Mouse (Mus musculus): ENCODE measurements around the gene Cnr2.

Gene Cnr2

GRCm38 (mm10) chr4:135895071-135895571 lies at the start of gene Cnr2:
TSS of gene Cnr2 (plus strand) at chr4:135895394.
- DNase-seq (ENCODE audit: low spot score in 2 of 2): no peak

DNA sequence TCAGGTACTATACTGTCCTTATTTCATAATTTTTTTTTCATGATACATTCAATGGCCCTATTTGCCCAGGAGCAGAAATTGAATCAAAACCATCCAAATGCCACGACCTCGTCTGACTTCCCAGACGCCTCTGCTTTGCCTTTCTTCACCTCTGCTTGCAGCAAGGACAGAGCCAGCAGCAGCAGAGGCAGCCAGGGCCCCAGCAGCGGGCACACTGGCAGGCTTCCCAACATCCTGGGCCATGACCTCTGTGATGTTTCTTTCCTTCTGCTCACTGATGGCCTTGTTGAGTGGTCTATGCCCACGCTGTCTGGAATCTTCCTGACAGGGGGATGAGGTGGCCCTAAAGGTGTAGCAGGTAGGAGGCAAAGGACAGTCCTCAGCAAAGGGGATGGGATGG lies 47.6 kb upstream of the Cnr2 start:
- no peak for DNase-seq (ENCODE audit: low spot score in 2 of 2)

DNA sequence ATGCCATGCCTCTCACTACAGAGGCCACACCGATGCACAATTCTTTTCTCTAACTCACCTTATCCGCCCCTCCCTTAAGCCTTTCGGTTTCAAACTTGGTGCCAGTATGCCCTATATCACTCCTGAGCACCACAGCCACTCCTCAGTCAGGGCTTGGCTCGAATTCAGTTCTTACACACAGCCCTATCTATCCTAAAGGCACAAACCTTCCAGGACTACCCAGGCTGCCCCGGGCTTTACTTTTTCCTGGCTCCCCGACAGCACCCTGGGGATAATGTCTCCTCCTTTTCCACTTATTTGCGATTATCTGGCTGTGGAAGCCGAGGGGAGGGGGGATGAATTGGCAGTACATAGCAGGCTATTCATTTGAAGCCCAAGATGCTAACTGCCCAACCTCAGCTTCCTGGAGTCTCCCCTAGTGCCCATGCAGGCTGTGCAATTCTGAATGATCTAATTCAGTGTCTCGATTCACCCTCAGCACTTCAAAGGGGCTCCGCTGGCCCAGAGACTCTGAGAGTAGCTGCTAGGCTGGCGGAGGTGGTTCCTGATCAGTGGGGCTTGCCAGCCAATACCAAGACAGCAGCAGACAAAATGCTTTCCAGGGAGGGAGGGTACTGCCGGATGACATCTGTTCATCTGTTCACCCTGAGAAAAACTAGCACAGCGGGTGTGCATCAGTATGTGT lies 44.6 kb upstream of the Cnr2 start:
- DNase-seq (ENCODE audit: low spot score in 2 of 2): peak in 1 of 2 experiments; percentile 30

DNA sequence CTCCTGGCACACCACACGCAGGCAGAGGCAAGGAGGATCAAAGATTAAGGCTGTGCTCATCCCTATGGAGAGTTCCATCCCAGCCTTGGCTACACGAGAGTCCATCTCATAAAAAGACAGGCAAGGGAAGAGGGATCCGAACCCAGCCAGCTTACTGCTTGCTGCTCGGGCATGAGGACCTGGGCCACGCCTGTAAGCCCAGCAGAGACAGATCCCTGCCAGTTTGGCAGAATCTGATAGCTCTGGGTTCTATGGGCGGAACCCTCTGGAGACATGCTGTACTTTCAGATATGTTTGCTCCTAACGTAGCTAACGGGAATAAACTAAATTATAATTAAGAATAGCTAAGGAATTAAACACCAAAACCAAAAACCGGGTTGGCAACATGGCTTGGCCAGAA lies 43.3 kb upstream of the Cnr2 start:
- DNase-seq (ENCODE audit: low spot score in 2 of 2): peak in 1 of 2 experiments; percentile 45

GRCm38 (mm10) chr4:135853987-135854546 lies 41.1 kb upstream of the Cnr2 start:
- no peak for DNase-seq (ENCODE audit: low spot score in 2 of 2)

DNA sequence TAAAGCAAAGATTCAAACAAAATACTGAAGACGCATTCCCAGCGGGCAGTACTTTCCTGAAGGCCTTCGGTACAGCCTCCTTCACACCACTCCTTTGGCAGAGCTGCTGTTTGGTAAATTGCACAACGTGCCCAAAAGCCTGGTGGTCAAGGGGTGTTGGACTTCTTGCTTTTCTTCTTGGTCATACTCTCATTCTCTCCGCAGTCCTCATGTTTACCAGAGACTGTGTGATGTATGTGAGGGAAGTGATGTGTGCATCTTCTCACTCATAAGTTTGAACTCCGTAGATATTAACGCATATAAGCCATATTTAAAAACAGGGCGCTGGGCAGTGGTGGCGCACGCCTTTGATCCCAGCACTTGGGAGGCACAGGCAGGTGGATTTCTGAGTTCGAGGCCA lies 40.6 kb upstream of the Cnr2 start:
- DNase-seq (ENCODE audit: low spot score in 2 of 2): peak in 1 of 2 experiments; percentile 8

DNA sequence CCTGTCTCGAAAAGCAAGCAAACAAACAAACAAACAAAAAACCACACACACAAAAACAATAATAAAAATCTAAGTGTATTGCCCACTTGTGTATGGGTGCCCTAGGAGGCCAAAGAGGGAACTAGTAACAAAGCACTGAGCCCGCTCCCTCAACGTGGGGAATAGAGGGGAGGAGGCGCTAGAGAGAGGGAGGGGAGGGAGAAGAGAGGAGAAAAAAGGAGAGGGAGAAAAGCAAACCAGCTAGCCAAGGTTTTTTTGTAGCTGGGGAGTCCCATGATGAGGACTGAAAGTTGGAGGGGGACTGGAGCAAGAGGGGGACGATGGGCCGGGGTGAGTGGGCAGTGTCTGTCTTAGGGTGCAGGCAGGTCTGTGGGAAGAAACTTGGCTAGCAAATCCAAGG lies 40.1 kb upstream of the Cnr2 start:
- no peak for DNase-seq (ENCODE audit: low spot score in 2 of 2)

DNA sequence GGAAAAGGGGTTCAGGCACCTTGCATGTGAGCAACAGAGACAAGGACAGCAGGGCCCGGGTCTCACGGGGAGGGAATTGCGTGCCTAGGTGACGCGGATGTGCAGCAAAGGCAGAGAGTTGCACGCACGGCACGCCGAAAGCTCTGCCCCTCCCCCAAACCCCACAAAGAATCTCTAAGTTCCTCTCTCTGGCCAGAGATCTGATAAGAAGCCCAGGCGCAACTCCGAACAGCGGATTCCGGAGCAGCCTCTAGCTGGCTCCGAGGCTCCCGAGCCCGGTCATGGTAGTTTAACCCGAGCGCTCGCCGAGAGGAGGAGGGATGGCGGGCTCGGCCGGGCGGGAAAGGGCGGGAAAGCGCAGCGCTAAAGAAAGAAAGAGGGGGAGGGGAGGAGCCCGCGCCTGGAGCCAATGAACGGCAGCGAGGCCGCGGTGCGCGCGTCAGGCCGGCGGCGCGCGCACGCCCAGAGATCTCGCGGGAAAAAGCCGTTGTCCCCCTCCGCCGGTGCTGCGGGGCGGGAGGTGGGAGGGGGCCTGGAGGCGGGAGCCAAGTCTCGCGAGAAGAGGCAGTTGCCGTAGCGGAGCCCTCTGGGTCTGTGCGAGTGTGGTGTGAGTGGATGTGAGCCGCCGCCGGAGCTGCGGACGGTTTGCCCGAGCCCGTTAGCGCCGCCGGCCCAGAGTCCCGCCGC lies 39.5 kb upstream of the Cnr2 start, which contains the start of gene Srsf10:
Gene Srsf10, plus strand, starts transcription at position 212 of the 687 bp plus-strand sequence.
- DNase-seq (ENCODE audit: low spot score in 2 of 2): peak; percentile 95 to 98

- peak; percentile 63 to 80 for DNase-seq (ENCODE audit: low spot score in 2 of 2)
These were observed 38.7 kb upstream of the Cnr2 start for GRCm38 (mm10) chr4:135856223-135857091.

DNA sequence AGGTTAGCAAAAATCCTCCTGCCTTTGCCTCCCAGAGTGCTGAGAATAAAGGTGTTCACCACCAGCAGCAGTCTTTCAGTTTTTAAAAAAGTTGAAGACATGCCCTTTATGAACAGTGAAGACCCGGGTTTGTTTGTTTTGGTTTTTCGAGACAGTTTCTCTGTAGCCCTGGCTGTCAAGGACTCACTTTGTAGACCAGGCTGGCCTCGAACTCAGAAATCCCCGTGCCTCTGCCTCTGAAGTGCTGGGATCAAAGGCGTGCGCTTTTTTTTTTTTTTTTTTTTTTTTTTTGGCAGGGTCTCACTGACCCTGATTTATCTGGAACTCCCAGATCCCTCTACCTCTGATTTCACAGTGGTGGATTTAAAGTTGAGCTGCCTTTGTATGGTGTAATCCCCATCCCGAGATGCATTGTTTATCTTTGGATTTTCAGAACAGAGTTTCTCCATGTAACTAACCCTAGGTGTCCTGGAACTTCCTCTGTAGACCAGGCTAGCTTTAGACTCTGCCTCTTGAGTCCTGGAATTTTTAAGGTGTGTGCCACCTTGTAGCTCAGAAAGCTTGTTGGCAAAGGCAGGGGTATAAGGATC lies 37.5 kb upstream of the Cnr2 start:
- DNase-seq (ENCODE audit: low spot score in 2 of 2): peak in 1 of 2 experiments; percentile 12

GRCm38 (mm10) chr4:135868996-135869395 lies 26.2 kb upstream of the Cnr2 start:
- peak in 1 of 2 experiments; percentile 12 for DNase-seq (ENCODE audit: low spot score in 2 of 2)

DNA sequence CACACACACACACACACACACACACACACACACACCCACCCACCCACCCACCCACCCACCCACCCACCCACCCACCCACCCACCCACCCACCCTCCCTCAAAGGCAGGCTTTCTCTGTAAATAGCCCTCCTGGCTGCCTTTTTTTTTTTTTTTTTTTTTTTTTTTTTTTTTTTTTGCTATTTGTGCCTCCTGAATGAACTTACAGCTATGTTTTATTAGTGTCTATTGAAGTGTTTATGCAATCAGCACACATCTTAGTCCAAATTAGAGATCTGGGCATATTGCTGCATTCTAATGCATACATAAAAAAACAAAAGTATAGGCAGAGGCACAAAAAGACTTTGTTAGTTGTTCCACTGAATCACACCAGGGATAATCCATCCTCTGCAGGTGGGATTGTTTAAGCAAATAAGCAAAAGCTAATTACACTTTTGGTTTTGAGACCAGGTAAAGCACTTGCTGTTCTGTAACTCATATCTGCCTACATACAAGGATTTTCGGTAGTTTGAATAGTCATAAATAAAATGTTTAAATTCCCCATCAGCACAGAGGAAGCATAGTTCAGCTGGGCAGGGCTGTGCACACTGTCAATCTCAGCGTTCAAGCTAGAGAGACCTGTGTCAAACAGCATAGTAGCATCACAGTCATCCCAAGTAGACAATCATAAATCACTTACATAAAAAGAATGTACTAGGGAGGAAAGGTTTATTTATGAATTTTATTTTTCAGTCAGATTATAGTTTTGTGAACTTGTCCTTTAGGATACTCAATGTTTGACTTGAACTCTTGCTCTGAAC lies 24.8 kb upstream of the Cnr2 start:
- DNase-seq (ENCODE audit: low spot score in 2 of 2): peak in 1 of 2 experiments; percentile 3

DNA sequence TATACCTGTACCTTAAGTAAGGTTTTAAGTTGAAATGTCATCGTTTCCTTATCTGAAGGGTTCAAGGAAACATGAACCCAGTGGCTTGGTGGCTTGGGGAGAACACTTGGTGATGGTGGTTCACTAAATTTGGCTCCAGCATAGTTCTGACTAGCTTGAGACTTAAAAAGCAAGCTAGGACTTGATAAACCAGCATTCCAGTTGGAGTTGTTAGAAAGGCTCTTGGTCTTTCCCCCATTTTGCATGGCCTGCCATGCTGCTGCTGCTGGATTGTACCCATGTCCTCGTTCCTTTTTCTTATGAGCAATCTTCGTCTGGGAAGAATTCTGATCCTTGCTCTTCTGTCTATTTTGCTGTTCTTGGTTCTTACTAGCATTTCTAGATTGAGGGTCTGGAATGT lies 23.2 kb upstream of the Cnr2 start:
- DNase-seq (ENCODE audit: low spot score in 2 of 2): peak in 1 of 2 experiments; percentile 8

GRCm38 (mm10) chr4:135872589-135873391 lies 22.4 kb upstream of the Cnr2 start:
- DNase-seq (ENCODE audit: low spot score in 2 of 2): peak in 1 of 2 experiments; percentile 57

DNA sequence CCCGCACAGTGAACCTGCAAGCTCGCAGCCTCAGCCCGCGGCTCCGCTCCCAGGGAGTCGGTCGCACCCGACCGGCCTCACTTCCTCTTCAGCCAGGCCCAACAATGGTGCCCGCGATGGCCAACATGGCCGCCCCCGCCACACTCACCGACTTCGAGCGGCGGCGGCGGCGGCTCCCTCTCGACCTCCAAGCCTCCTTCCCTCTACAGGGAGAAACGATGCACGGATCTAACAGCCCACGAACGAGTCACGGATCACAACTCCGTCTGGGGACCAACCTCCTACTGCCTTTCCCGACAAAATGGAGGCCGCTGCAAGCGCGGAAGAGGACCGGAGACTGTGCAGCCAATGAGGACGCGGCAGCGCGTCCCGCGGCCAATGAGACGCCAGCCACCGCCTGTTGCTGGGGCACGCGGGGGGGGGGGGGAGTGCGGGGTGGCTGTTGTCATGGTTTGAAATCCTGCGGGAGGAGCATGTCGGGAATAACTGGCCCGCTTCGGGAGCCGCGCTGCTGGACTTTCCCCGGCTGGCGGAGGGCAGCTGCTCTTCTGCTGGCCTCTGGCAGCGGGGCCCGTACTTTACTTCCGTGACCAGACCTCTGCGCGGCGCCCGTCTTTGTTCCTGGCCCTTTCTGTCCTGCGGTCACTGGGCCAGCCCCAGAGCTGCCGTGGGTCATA lies 21.5 kb upstream of the Cnr2 start, which contains the start of gene Pnrc2:
Gene Pnrc2, minus strand, starts transcription at position 325 of the 677 bp plus-strand sequence.
- peak; percentile 89 to 93 for DNase-seq (ENCODE audit: low spot score in 2 of 2)

- DNase-seq (ENCODE audit: low spot score in 2 of 2): peak in 1 of 2 experiments; percentile 68
These were observed 20.3 kb upstream of the Cnr2 start for GRCm38 (mm10) chr4:135874564-135875535.

DNA sequence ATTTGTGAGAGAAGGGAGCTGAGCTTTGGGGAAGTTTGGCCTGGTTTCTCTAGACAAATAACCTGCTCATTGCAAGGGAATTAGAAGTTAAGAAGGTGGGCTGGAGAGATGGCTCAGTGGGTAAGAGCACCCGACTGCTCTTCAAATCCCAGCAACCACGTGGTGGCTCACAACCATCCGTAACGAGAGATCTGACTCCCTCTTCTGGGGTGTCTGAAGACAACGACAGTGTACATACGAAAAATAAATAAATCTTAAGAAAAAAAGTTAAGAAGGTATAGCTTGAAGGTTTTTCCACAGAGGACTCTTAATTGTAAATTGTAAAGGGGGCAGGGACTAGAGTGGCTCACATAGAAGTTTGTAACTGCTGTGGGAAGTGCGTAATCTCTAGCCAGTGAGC lies 19.6 kb upstream of the Cnr2 start:
- peak in 1 of 2 experiments; percentile 61 for DNase-seq (ENCODE audit: low spot score in 2 of 2)

All from spleen, postnatal 4 days (tissue).